Mouse (Mus musculus) bone marrow, adult 2 months (tissue): ENCODE measurements around the gene Rbp2.

ENCODE experiments used
- CTCF ChIP-seq: fragments of 200-500 bp; IDR thresholded peaks from 2 replicates; pipeline ENCODE4 v1.5.1; 2011; ENCODE audit warnings: low read length, control low read depth; ENCODE audit not compliant: control insufficient read depth, insufficient read depth
- POLR2A ChIP-seq: fragments of 200-500 bp; IDR thresholded peaks from 2 replicates; pipeline ENCODE4 v1.6.1; 2011; ENCODE audit warnings: low read depth, mild to moderate bottlenecking, control low read depth, low read length, borderline replicate concordance; ENCODE audit not compliant: control insufficient read depth

DNA sequence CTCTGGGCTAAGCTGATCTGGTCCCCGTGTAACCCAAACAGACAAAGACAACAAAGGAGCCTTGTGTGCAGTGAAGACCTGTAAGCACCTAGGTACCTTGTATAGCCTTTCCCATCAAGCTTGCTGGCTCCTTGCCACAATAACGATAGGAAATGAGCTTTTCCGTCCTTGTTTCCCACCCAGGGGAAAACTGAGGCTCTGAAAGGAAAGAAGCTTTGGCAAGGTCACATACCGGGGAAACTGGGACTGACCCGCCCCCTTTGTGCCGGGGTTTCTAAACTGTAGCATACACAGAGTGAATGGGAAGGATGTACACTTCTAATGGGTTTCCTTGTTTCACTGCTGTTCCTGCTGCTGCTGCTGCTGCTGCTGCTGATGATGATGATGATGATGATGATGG, 12.1 kb downstream of the Rbp2 start:
- TF ChIP-seq CTCF: no peak
- TF ChIP-seq POLR2A: no peak
